In genomic region chr14:59365244-59365644, GRCm38 (mm10) we compare ENCODE assay signal across 9 mouse cellular contexts. TPM values are rescaled to one million over a fixed set of nuclear protein-coding genes. Genes with fewer than 3 reads are reported as not detected.
DNase-seq lines count a peak whose midpoint lies in the region; ATAC-seq and TF ChIP-seq lines count a peak whose summit lies in the region.
"Had no signal": no experiment of that assay in that cellular context is flagged by ENCODE, and none has a peak within 500 bp of the region (broad histone marks: within the 10 kb centered on the region; RNA-seq: fewer than 3 reads in every experiment).

Phf11d (minus strand) TSS chr14:59365470.

- intact Hi-C loops in left cerebral cortex, postnatal 10 days (cut with DNase I), result no loop called here
- intact Hi-C loops in left cerebral cortex, adult 2 months (cut with DNase I), result no loop called here

- no peak for ATAC-seq in forebrain, embryonic 16.5 days

- no peaks in the 10 kb centered on the region for H3K27me3 ChIP-seq in forebrain, embryonic 16.5 days (replicated peaks; ENCODE audit: control insufficient read depth, insufficient read depth, low read length)
- H3K27me3 ChIP-seq: limb, embryonic 12.5 days had no signal

- H3K4me3 ChIP-seq in left cerebral cortex, adult 2 months, result no peak within 1 kb of the TSS
- H3K4me3 ChIP-seq in forebrain, embryonic 16.5 days (replicated peaks; ENCODE audit: low read length), result no peak within 1 kb of the TSS
- H3K4me3 ChIP-seq: limb, embryonic 12.5 days had no signal

- no peaks in the 10 kb centered on the region for H3K4me1 ChIP-seq in forebrain, embryonic 16.5 days (replicated peaks; ENCODE audit: control insufficient read depth, insufficient read depth, low read length)
- H3K4me1 ChIP-seq: limb, embryonic 12.5 days had no signal

- H3K36me3 ChIP-seq in forebrain, embryonic 16.5 days (ENCODE audit: control insufficient read depth, insufficient read depth), result no peaks in the 10 kb centered on the region
- H3K36me3 ChIP-seq: limb, embryonic 12.5 days had no signal

- DNase-seq in left cerebral cortex, postnatal 10 days (ENCODE audit: extremely low spot score in 1 of 2, low spot score in 2 of 2), result peak; percentile 4 to 27
- DNase-seq in left cerebral cortex, adult 2 months (ENCODE audit: extremely low spot score in 1 of 2, low spot score in 2 of 2), result no peak
- DNase-seq in NIH3T3 (ENCODE audit: low read depth), result peak; percentile 78
- DNase-seq in gastrocnemius, postnatal 25 days, result peak; percentile 15
- DNase-seq in kidney, postnatal 4 days, result peak; percentile 18 to 48
- DNase-seq in ovary, postnatal 36 days (ENCODE audit: low spot score), result peak; percentile 11
- no peak for DNase-seq in cerebellum, postnatal 36 days

- no peak within 1 kb of the TSS for H3K27ac ChIP-seq in left cerebral cortex, adult 2 months
- H3K27ac ChIP-seq in forebrain, embryonic 16.5 days (ENCODE audit: low read length), result no peak within 1 kb of the TSS
- H3K27ac ChIP-seq: limb, embryonic 12.5 days had no signal

- 83% methylated on average over 6 of the region's 6 CpGs for WGBS in forebrain, embryonic 16.5 days

- no peak; the same call in none of the 2 replicates for TF ChIP-seq CTCF in left cerebral cortex, adult 2 months (IDR thresholded peaks at IDR 0.05)

- H3K4me2 ChIP-seq in forebrain, embryonic 16.5 days (ENCODE audit: low read length), result no peak within 1 kb of the TSS
- H3K4me2 ChIP-seq: limb, embryonic 12.5 days had no signal

- no peaks in the 10 kb centered on the region for H3K9me3 ChIP-seq in forebrain, embryonic 16.5 days (ENCODE audit: control insufficient read depth, low read length)

- no peak within 1 kb of the TSS for H3K9ac ChIP-seq in forebrain, embryonic 16.5 days (replicated peaks; ENCODE audit: low read depth, low read length)
- H3K9ac ChIP-seq: limb, embryonic 12.5 days had no signal

RNA-seq across cellular contexts. Expression of gene Phf11d, which starts in this region (rescaled TPM):
- total RNA-seq in left cerebral cortex, postnatal 10 days (2021), result under 1 TPM; 0.47 to 0.51 TPM
- total RNA-seq in left cerebral cortex, adult 2 months (2021), result under 1 TPM; 0.63 to 0.75 TPM
- 1 to 10 TPM; 1.9 to 2.0 TPM for total RNA-seq in gastrocnemius, postnatal 25 days (2021)
- polyA plus RNA-seq in forebrain, embryonic 16.5 days (2015; fragmentation: Nextera tagmentation; extraction: Ambion mirVana), result 0.16 and 0.19 TPM in 2 replicates

Comparison
In these comparisons a context has a peak if more than half of its experiments do, and no peak if none do; other contexts are left out.
1. Peak in DNase-seq in left cerebral cortex, postnatal 10 days; RNA of the gene not detected or under 1 TPM.
2. DNase-seq: peak in NIH3T3 (single experiment), gastrocnemius, postnatal 25 days (single experiment), kidney, postnatal 4 days (2 of 2) and ovary, postnatal 36 days (single experiment); none in left cerebral cortex, adult 2 months (0 of 2) and cerebellum, postnatal 36 days (0 of 2).